Mouse (Mus musculus) megakaryocyte-erythroid progenitor cell, adult 5 weeks (primary cell): ENCODE results near the gene Fkbp1b. TPM values are rescaled to one million over a fixed set of nuclear protein-coding genes. Genes with fewer than 3 reads are reported as not detected.

Experiments
- polyA plus RNA-seq: library from polyadenylated mRNA; stranded (reverse); fragments of >175 nt; gene quantifications from 2 replicates; pipeline ENCODE4 v1.2.3, GENCODE M21; 2012

Fkbp1b gene
- 7.0 and 12.6 TPM in 2 replicates for polyA plus RNA-seq

GRCm38 (mm10) chr12:4841392-4841887, at the start of gene Fkbp1b:
Gene Fkbp1b, minus strand, starts transcription at chr12:4841591.

GRCm38 (mm10) chr12:4874161-4874927, 33.0 kb upstream of the Fkbp1b start, which contains the start of gene Mfsd2b:
Gene Mfsd2b, minus strand, starts transcription at chr12:4874359.

DNA sequence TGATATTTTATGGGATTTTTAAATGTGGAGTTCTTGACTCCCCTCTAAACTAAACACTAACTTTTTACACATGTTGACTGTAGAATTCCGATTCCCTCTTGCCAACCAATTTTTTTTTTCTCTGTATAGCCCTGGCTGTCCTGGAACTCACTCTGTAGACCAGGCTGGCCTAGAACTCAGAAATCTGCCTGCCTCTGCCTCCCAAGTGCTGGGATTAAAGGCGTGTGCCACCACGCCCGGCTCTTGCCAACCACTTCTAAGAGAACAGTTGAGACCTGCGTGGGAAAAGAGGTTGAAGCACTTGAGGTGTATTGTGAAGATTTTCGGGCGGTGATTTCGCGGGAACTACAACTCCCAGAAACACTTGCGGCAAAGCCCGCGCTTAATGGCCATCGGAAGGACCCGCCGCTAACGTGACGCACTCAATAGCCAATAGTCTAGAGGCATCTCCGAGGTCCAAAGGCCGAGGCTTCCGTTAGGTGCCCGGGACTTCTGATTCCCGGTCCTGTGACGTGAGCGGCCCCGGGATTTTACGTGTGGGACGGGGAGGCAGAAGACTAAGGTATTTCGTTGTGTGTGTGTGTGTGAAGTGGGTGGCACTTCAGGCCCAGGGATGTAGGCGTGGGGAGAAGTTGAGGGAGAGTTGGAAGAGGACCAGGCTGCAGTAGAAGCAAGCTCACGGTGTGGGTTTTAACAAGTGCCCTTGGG, 1.7 kb upstream of the Fkbp1b start, which contains the start of gene Wdcp:
TSS of gene Wdcp (plus strand) at position 414 of the 708 bp plus-strand sequence.

GRCm38 (mm10) chr12:4817361-4818101, 23.9 kb downstream of the Fkbp1b start, which contains the start of gene Sf3b6:
Gene Sf3b6, plus strand, starts transcription at chr12:4817544.

Other genes starting within 250 kb of the Fkbp1b start
- gene Itsn2, start 249.0 kb downstream of the Fkbp1b start, polyA plus RNA-seq, result 11.5 and 18.4 TPM in 2 replicates
- not detected in 2 replicates for gene Gm3625, start 248.7 kb downstream of the Fkbp1b start, polyA plus RNA-seq
- gene Fam228a, start 103.2 kb downstream of the Fkbp1b start, polyA plus RNA-seq, result 0.06 TPM in 1 of 2 replicates, not detected in the other
- gene Pfn4, start 72.6 kb downstream of the Fkbp1b start, polyA plus RNA-seq, result 0.03 and 0.13 TPM in 2 replicates
- gene Fam228b, start 72.3 kb downstream of the Fkbp1b start, polyA plus RNA-seq, result 2.1 and 3.2 TPM in 2 replicates
- gene Sf3b6, start 24.0 kb downstream of the Fkbp1b start, polyA plus RNA-seq, result 10.7 and 11.9 TPM in 2 replicates
- 0.59 and 1.6 TPM in 2 replicates for gene Wdcp, start 1.7 kb upstream of the Fkbp1b start, polyA plus RNA-seq
- gene Mfsd2b, start 32.8 kb upstream of the Fkbp1b start, polyA plus RNA-seq, result 76.2 and 126 TPM in 2 replicates
- 17.2 and 17.5 TPM in 2 replicates for gene Ubxn2a, start 66.1 kb upstream of the Fkbp1b start, polyA plus RNA-seq
- gene Atad2b, start 75.8 kb upstream of the Fkbp1b start, polyA plus RNA-seq, result 14.1 and 15.8 TPM in 2 replicates